Mouse (Mus musculus) kidney, postnatal 25 days (tissue): ENCODE measurements at regions not wholly inside any gene's neighbourhood (a gene's known extent, or its start where the extent isn't known, plus 50 kb on each side); places are given as distances from the start of the nearest gene placed in this dataset.

ENCODE experiments used
- DNase-seq, 2 experiments: peaks; one replicate each; pipeline ENCODE4 v3.0.0; 2021; ENCODE audit warnings: mixed read lengths in 2 of 2

- DNase-seq, result no peak
Observed at GRCm38 (mm10) chr5:58705561-58705960, 987.8 kb downstream of the Pcdh7 start.

- no peak for DNase-seq
Observed at GRCm38 (mm10) chr5:58712381-58712780, 994.6 kb downstream of the Pcdh7 start.

- no peak for DNase-seq
Observed at GRCm38 (mm10) chr5:58733366-58733765, 1015.6 kb downstream of the Pcdh7 start.

- DNase-seq, result no peak
Observed at GRCm38 (mm10) chr5:58733961-58734360, 1016.2 kb downstream of the Pcdh7 start.

- DNase-seq, result peak; percentile 29 to 71
Observed at GRCm38 (mm10) chr5:58736610-58737009, 1018.8 kb downstream of the Pcdh7 start.

GRCm38 (mm10) chr5:58737264-58737883 is 1019.6 kb downstream of the Pcdh7 start:
- DNase-seq, result no peak

GRCm38 (mm10) chr5:58738041-58738440 is 1020.3 kb downstream of the Pcdh7 start:
- DNase-seq, result no peak

GRCm38 (mm10) chr5:58740759-58741158 is 1023.0 kb downstream of the Pcdh7 start:
- DNase-seq, result no peak

- no peak for DNase-seq
Observed at GRCm38 (mm10) chr5:58747684-58748083, 1029.9 kb downstream of the Pcdh7 start.

GRCm38 (mm10) chr5:58751777-58752176 is 1034.0 kb downstream of the Pcdh7 start:
- DNase-seq, result no peak
